Comparison of ENCODE assay signal across 13 mouse cellular contexts in the genomic region with DNA sequence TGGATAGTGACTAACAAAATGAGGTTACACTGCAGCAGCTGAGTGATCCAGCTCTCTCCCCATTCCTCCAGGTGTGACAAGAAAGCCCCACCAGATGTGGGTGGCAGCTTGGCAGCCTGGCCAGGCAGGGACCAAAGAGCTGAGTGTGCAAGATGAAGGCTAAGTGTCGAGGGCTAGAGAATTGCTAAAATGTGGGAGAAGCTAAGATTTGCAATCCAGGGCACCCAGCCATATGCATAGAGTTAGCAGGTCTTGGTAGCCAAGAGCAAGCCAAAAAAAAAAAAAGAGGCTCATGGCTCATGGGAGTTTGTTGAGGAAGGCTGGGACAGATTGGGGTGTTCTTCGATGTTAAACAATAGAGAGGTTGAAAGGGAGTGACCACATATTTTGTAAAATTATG.
DNase-seq lines count a peak whose midpoint lies in the region.
"Had no signal": no experiment of that assay in that cellular context is flagged by ENCODE, and none has a peak within 500 bp of the region (broad histone marks: within the 10 kb centered on the region; RNA-seq: fewer than 3 reads in every experiment).

No protein-coding gene starts in this region.

- intact Hi-C loops in heart, postnatal 25 days (cut with DNase I), result no loop called here

- peak; percentile 49 for DNase-seq in heart, adult 11 months
- DNase-seq in heart, postnatal 25 days (ENCODE audit: low spot score), result no peak
- DNase-seq in kidney, postnatal 25 days, result peak; percentile 10 to 42
- DNase-seq in kidney, postnatal 10 days, result no peak
- peak; percentile 61 for DNase-seq in NIH3T3 (ENCODE audit: low read depth)
- DNase-seq in brain, adult 2 months (ENCODE audit: low read depth, low spot score), result peak; percentile 14
- DNase-seq: cerebellum, adult 11-12 months; cerebellum, adult 9-11 months; embryo, embryonic 11 days; heart, postnatal 10 days; liver, embryonic 13.5 days; lung, adult 2 months; lung, postnatal 10 days had no signal

Comparison
In these comparisons a context has a peak if more than half of its experiments do, and no peak if none do; other contexts are left out.
1. DNase-seq: peak in heart, adult 11 months (single experiment), kidney, postnatal 25 days (2 of 2), NIH3T3 (single experiment) and brain, adult 2 months (single experiment); none in heart, postnatal 25 days (single experiment) and kidney, postnatal 10 days (single experiment).